Mouse (Mus musculus): Measurements from ENCODE around the gene BC030870.

GRCm38 (mm10) chr8:65089781-65090180 is 39.6 kb downstream of the BC030870 start:
- TF ChIP-seq EP300 (IDR thresholded peaks at IDR 0.05; ENCODE audit: insufficient read depth, low read depth, low read length), result no peak
- no peak for TF ChIP-seq POLR2A (IDR thresholded peaks at IDR 0.05; ENCODE audit: insufficient read depth, low read length)
- no peak for TF ChIP-seq CTCF (IDR thresholded peaks at IDR 0.05; ENCODE audit: low read depth, low read length)
